Mouse (Mus musculus): ENCODE measurements around the gene Emc7.

Emc7 gene

GRCm38 (mm10) chr2:112520526-112521482 lies 66.0 kb downstream of the Emc7 start:
- peak; percentile 45 for DNase-seq (ENCODE audit: low read depth, low spot score)
